Mouse (Mus musculus) embryo, embryonic 11.5 days (tissue): ENCODE results near the gene Acaca.

Source experiments
- DNase-seq: peaks from one replicate; pipeline ENCODE4 v3.0.0-alpha.2; 2012; ENCODE audit warnings: low read depth, low spot score

The Acaca gene

DNA sequence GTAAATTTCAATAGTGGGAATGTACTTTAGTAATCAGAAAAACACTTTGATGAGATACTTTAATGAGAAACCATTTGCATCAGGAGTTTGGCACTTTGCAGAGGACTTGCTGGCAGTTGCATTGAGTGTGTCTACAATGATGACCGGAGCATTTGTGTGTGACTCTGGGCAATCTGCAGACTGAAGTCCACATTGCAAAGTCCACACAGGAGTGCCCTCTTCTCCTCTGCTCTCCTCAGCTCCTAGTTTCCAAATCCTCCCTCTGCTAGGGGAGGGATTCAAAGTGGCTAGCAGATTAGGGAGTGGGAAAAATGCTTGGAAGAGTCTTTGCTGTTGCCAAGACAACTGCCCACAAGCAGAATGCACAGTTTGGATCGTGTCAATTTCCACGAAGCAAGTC lies 16.6 kb downstream of the Acaca start:
- DNase-seq, result no peak

GRCm38 (mm10) chr11:84150884-84151283 lies 21.4 kb downstream of the Acaca start:
- no peak for DNase-seq

DNA sequence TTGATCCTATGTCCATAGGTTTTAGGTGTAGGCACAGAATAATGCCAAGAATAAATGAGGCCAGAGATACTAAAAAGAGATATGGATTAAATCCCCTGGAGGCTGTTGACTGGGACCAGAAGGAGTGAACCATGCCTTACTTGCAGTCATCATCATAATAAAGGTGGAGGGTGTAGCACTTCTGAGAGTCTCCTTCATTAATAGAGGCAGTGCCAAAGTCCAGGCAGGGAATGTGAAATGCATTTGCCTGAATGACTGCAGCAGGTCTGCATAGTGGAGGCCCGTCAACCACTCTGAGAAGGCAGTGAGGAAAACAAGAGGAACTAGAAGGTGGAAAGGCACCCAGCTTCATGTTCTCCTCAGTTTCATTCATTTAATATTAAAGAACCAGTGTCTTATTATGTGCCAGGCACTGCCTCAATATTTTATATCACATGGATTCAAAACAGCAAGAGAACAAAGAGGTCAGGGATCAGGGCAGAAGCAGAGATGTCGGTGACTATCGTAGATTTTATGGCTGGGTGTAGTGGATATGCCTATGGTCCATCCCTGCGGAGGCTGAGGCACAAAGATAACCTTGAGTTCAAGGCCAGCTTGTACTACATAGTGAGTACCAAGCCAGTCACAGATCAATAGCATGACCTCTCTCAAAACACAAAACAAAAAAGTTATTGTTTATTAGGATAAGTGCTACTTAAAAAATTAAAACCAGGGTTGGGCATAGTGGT lies 27.2 kb downstream of the Acaca start:
- DNase-seq, result no peak

DNA sequence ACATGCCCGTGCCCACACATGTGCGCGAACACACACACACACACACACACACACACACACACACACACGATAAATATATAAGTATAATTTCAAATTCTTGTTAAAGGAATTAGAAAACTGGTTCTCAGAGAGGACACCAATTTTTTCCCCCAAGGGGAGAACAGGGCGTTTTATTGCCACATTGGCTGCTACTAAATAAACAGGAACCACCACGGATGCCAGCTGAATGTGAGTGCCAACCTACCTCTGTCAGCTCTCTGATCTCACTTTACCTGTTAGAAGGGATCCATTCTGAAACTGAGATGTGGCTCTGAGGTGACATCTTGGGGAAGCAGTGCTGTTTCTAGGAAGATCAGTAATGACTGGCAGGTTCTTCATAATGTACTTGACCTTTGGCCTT lies 34.7 kb downstream of the Acaca start:
- no peak for DNase-seq

DNA sequence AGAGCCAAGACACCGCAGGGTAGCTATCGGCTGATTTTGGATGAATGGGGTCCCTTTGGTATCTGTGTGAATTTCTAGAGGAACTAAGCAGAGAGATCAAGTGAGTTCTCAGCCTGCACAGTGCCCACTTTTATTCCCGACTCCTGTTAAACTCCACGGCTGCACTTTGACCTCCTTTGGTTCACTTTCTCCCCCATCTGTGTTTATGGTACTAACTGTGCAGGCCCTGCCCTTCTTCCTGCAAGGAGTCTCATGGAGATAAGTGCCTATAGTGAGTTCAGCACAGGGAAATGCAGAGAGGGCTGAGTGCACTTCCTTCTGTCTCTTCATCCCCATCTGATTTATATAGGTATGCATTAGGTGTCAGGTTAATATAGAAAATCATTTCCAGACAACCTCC lies 35.1 kb downstream of the Acaca start:
- DNase-seq, result no peak

GRCm38 (mm10) chr11:84167046-84167526 lies 37.6 kb downstream of the Acaca start, which contains the start of gene Gm11437:
Gene Gm11437, minus strand, starts transcription at chr11:84167476.
- no peak for DNase-seq

- DNase-seq, result no peak
Measured at GRCm38 (mm10) chr11:84168701-84169288, 39.3 kb downstream of the Acaca start.

DNA sequence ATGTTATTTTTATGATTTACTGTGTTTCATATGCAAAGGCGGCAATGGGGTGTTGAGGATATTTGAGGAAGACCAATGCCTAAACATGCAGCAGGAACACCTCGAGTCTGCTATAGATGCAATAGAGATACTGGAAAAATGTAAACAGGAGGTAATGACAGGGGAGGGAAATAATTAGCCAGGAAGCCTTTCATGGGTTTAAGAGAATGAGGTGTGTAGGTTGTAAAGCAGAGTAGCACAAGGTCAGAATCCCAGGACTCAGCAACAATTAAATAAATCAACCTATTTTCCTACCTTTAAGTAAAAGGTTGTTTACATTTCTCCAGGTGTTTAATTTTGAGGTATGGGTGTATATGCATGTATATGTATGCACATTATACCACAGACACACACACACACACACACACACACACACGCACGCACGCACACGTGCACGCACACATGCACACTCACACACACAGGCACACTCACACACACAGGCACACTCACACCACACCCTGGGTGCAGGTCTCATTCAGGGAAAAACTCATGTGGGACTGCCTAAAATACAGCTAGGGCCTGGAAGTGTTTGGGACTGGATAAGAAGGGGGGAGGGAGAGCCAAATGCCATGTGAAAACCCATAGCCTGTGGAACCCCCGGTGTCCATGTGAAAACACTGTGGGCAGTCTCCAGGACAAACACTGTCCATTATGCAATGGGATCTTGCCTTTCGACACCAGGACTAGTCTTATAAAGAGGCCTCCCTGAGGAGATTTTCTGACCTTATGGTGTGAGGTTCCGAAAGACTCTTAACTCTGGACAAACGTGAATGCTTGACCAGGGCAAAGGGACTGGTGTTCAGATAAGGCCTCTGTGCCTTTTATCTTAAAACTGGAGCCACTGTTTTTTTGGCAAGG lies 43.3 kb downstream of the Acaca start:
- no peak for DNase-seq

DNA sequence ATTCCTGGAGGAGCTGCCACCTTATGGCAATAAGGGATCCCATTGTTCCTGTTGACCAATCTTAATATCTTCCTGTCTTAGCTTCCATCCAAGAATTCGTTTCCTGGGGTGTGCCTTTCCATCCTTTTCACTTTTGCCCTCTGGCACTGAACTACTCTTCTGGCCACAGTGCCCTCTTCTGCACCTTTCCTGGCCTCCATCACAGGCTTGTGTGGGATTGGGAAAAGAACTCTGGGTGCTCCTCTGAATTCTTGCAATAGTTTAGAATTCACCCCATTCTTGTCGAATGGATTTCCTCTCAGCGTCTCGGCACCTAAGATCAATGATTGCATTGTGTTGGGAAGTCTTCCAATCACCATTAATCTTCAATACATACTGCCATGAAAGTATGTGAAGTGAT lies 49.1 kb downstream of the Acaca start:
- no peak for DNase-seq

GRCm38 (mm10) chr11:84179226-84179953 lies 49.9 kb downstream of the Acaca start:
- DNase-seq, result peak; percentile 93

GRCm38 (mm10) chr11:84179954-84180598 lies 50.6 kb downstream of the Acaca start:
- peak; percentile 63 for DNase-seq

- no peak for DNase-seq
Measured at GRCm38 (mm10) chr11:84181286-84181685, 51.8 kb downstream of the Acaca start.

GRCm38 (mm10) chr11:84188530-84188929 lies 59.1 kb downstream of the Acaca start:
- no peak for DNase-seq

DNA sequence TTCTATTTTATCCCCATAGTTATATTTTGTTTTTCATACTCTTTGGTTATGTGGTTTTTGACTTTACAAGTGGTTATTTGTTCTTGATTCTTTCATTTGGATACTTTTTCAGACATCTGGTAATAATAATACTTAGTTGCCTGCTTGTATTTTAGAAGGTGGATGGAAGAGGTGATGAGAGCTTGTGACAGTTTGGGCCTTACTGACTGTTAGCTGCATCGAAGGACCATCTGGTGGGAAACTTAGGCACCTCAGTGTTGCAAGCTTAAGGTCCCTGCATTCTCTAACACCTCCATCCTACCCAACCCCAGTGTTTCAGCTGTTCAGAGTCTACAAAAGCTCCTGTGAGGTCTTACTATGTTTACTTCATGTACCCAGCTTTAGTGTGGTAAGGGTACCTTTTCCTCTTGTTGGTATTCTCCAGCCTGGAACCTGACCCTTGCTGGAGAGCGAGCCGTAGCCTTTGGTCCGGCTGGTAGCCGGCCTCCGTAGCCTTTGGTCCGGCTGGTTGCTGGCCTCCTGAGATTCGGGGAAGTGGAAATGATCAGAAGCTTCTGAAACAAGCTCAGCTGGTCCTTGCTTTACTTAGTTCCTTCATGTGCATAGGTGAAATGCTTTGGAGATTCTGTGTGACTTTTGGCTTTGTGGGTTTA lies 61.2 kb downstream of the Acaca start:
- no peak for DNase-seq

DNA sequence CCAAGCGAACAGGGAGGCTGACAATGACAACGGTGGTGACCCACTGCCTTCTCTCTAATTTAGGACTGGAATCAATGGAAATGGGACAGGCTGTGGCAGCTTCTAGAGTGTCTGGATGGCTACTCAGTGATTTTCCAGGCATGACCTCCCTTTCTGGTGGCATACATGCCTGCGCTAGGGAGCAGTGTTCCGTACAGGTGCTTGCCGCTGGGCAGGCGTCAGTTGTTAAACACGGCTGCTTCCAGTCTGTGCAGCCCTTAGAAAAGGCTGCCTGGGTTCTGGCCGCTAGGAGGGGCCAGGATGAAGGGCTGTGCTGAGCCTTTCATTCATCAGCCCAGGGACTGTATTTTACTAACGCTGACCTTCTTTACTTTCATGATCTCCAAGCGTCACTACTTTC lies 63.8 kb downstream of the Acaca start:
- DNase-seq, result no peak

GRCm38 (mm10) chr11:84194751-84195150 lies 65.3 kb downstream of the Acaca start:
- DNase-seq, result no peak

GRCm38 (mm10) chr11:84197607-84198402 lies 68.3 kb downstream of the Acaca start:
- no peak for DNase-seq

- no peak for DNase-seq
Measured at GRCm38 (mm10) chr11:84205776-84206175, 76.3 kb downstream of the Acaca start.

DNA sequence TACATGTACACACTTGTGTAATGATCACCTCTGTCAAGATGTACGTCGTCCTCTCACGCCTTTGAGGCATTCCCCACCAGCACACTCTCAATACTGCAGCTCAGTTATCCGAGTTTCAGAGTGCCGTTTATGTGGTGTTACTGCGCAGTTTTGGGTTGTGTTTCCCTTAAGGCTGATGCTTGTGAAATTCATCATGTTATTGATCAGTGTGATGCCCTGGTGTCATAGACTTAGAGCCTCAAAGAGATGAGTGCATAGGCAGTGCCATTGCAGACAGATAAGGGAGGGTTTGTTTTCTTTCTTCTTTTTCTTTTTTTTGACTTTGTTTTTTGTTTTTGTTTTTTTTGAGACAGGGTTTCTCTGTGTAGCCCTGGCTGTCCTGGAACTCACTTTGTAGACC lies 81.4 kb downstream of the Acaca start:
- no peak for DNase-seq

DNA sequence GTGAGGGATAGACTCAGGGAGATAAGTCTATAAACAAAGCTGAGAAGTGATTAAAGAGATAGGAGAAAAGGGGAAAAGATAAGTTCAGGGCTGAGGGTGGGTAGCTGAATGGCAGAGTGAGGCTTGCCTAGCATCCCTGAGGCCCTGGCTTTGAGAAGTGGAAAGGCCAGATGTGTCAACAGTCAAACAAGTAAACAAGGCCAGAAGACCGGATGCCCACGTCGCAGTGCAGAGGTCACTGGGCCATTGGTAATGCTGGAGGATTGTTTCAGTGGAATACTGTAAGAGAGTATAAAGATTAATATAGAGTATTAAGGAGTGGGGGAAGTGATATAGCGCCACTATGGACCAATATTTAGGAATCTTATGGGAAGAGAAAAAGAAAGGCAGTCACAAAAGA lies 89.5 kb downstream of the Acaca start:
- DNase-seq, result no peak
